Mouse (Mus musculus) kidney, postnatal 4 days (tissue): ENCODE measurements around the gene Ubl4b.

ENCODE experiments used
- DNase-seq, 2 experiments: peaks; one replicate each; pipeline ENCODE4 v3.0.0; 2021; ENCODE audit warnings: mixed read lengths in 2 of 2

Ubl4b gene

GRCm38 (mm10) chr3:107567766-107568165, 12.9 kb upstream of the Ubl4b start:
- DNase-seq, result no peak

DNA sequence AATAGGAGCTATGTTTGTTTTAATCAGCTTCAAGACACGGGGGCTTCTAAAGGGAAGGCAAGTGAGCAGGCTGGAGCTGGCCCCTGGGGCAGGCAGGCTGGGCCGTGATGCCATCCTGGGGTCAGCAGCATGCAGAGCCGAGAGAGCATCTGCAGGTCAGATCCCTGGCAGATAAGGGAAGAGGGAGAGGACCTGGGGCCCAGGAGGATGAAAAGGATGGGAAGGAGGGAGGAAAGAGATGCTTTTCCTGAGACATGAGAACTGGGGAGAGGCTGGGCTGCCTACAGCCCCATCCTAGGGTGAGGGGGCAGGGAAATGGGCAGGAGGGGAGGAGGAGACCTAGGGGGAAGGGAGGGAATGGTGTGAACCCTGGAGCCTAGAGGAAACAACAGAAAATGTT, 10.5 kb upstream of the Ubl4b start:
- no peak for DNase-seq

GRCm38 (mm10) chr3:107563880-107564279, 9.0 kb upstream of the Ubl4b start:
- no peak for DNase-seq

DNA sequence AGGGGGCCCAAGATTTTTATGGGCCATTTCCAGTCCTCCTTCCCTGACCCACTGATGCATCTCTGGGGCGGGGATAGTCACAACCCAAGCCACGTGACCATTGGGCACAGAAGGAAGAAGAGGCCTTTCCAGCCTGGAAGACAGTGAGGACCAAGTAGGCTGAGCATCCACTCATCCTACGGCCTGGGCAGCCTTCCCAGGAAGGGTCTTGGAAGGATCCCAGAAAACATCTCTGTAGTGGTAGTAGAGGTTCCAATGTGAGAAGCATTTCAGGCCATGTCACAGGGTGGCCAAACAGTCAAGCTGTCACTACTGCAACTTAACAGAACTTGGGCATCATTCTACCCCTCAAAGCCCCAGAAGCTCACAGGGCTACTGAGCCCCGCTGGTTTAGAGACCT, 7.7 kb upstream of the Ubl4b start:
- no peak for DNase-seq

DNA sequence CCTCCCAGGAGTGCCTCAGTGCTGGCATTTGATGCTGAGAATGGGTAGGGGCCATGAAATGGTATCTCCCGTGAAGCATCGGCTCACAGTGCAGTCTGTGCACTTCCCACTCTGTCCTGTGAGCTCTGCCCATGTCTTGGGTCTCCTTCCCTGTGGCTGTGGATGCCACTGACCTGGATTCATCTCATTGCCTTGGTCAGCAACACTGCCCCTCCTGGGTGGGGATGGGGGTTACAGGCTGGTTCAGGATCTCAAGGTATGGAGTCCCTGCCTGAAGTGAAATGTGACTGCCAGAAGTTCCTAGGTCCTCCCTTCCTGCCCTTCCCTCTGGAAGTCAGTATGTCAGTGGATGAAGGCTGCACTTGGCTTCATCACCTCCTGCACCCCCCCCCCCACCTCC, 7.2 kb upstream of the Ubl4b start:
- DNase-seq, result no peak

GRCm38 (mm10) chr3:107559183-107559582, 4.3 kb upstream of the Ubl4b start:
- DNase-seq, result peak; percentile 81 to 85

DNA sequence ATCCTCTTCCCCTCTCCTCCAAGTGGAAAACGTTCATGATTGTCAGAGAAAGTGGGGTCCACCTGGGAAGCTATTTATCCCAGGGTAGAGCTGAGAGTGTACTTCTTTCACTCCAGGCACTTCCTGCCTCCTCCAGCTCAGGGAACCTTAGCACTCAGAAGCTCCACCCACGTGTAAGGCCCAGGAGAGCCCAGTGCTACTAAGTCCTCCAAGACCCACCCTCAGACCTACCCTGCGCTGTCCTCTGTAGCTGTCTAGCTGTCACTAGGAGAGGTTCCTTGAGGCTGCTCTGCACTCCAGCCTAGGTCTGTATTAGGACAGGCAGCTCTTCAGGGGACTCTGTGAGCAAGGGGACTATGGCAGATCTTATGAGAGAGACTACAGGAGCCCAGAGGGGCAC, 3.9 kb upstream of the Ubl4b start:
- no peak for DNase-seq

- peak; percentile 87 for DNase-seq
These were observed 4.3 kb downstream of the Ubl4b start for GRCm38 (mm10) chr3:107550409-107551049.

DNA sequence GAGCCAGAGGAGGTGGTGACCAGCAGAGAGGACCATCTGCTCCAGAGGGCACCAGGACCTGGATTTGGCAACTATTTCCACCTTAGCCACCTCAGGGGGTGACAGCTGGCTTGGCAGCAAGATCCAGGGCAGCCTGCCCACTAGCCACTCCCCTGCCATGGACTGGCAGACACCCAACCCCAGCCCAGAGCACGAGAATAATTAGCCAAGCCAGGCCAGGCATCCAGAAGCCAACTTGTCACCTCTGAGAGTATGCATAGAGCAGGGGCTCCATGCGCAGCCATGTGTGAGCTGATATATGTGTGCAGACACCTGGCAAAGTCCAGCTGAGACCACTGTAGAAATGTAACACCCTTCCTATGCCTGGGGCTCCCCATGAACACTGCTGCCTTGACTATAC, 7.9 kb downstream of the Ubl4b start:
- peak; percentile 45 to 66 for DNase-seq

DNA sequence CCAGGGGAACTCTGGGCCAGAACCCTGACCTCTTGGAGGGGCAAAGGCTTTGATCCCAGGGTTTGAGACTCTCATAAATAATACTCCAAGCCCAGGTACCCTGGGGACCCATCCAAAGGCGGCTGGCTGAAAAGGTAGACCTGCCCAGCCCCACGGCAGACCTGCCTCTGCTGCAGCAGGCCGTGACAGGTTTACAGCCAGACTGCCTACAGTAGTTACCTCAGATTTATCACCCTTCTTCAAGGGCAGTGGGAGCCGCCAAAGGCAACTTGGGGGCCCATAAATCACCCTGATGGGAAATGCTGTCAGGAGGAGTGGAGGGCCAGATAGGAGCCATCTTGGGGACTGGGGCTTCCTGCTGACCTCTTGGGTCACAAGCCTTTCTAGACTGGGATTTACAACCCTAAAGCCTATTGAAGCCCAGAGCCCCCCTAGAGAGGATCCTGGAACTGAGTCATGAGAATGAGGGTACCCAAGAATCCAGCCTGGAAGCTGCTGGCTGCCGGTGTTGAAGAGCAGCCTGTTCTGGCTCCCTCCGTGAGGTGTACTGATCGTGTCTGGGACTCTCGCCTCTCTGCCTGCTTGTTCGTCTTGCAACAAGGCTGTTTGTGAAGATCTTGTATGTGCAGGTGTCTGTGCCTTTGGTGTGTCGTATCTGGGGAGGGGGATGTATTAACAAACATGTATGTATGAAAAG, 9.0 kb downstream of the Ubl4b start:
- peak; percentile 55 to 70 for DNase-seq

DNA sequence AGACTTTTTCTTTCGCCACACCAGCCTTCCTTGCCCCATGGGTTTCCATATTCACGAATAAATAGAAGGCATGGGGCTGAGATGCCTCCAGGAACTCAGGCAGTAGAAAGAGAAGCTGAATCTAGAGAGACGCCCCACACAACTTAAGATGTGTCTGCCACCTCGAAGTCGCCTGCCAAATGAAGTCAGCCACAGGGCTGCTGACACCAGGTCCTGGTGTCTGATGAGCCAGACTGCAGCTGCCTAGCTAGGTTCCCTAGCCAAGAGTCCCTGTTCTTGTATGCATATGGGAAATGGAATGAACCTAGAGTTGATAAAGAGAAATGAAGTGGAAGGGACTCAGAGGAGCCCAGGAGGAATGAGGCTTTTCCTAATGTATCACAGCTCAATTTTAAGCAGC, 9.6 kb downstream of the Ubl4b start:
- DNase-seq, result no peak

DNA sequence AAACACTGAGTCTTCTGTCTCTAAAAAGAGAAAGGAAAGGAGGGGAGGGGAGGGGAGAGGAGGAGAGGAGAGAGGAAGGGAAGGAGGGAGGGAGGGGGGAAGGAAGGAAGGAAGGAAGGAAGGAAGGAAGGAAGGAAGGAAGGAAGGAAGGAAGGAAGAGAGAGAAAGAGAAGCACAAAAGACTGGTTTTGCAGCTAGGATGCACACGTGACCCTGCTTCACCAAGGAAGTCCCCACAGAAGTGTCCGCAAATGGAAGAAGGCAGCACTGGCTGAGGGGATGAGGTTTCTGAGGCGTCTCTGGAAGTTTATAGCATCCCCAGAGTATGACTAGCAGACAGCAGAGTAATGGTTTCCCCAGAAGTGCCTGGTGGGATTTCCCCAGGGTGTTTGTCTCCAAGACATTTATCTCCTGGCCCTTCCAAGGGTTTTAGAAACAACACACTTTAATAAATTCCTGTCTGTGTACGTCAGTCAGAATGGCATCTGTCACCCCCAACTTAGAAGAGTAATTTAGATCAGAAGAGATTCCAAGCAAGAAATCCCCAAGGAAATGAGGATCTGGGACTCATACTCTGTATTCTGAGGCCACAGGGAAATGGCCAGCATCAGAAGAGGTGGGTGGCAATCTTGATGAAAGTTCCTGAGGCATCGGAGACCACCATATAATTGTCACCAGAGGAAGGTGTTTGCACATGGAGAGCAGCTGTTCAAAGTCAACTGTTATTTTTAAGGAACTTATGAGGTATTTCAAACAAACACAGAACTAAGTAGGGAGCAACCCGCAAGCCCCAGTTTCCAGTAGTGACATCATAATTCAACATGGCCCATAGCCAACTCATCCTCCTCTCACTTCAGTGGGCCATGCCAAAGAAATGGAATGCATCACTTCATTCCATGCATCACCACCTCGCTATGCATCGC, 11.5 kb downstream of the Ubl4b start:
- no peak for DNase-seq

DNA sequence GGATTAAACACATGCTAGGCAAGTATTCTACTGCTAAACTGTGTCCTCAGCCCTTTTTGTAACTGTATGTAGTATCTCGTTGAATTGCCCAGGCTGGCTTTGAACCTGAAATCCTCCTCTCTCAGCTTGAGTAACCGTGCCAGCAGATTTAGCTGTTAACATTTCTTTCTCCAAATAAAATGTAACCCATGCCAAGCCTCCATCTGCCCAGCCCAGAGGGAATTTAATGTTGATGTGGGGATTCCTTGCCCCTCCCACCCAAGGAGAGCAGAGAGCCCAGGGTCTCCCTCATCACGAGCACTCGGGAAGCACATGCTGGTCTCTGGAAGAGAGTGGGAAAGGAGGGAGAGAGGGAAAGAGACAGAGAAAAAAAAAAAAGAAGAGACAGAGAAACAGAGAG, 12.3 kb downstream of the Ubl4b start:
- no peak for DNase-seq

GRCm38 (mm10) chr3:107537504-107537889, 17.4 kb downstream of the Ubl4b start:
- no peak for DNase-seq

DNA sequence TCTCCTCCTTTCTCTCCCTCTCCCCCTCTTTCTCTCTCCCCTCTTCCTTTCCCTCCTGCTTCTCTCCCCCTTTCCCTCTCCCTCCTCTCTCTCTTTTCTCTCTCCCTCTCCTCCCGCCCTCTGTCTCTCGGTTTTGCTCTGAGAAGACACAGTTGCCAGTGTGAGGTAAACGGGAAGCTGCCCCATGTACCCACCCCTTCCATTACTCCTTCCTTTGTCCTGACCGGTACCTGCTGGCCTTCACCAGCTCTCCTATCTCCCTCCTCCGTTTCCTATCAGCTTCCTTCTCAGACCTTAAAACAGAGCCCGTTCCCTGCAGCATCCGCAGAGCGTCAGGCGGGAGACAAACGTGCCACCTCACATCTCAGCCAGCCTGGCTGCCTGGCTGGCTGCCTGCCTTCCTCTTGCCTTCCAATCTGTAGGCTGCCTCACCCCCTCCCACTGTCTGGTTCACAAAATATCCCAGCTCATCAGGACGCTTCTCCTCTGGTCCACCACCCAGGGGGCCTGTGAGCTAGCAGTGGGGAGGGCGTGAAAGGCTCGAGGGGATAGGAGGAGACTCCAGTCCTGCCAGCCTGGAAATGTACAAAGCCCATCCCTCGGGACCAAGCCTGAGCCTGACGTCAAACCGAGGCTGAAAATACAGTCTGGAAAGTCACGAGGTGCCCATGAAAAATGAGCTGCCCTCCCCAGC, 17.9 kb downstream of the Ubl4b start:
- DNase-seq, result peak; percentile 14 to 37

DNA sequence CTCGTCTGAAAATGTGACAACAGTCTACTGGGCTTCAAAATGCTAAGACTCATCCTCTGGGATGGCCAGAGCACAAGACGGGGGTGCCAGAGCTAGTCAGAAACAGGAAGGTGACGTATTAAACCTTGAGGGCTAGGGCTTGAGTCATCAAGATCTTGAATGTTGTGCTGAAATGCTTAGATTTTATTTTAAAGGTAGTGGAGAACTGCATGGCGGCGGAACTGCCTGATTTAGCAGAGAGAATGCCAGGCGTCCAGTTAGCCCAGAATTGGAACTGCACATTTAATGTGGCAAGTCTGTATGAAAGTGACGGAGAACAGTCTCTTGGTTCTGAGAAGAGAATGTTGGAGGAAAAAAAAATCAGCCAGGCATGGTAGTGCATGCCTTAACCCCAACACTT, 19.9 kb downstream of the Ubl4b start:
- no peak for DNase-seq

DNA sequence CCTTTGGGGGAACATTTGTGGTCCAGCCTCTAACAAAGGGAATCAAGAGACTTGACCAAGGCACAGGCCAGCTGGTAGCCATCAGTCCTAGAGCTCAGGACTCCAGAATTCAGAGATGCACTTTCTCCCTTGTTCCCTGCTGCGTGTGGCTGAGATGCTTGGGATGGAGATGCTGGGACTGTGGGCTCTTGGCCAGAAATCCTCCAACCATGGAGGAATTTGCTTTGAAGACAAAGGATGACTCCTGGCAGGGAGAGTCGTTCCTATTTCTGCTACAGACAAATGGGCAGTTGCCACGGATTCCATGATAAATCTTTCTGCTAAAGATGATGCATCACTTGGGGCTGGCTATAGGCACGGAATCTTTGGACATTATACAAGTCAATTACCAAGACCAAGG, 21.3 kb downstream of the Ubl4b start:
- DNase-seq, result no peak

GRCm38 (mm10) chr3:107530581-107530980, 24.3 kb downstream of the Ubl4b start:
- no peak for DNase-seq

DNA sequence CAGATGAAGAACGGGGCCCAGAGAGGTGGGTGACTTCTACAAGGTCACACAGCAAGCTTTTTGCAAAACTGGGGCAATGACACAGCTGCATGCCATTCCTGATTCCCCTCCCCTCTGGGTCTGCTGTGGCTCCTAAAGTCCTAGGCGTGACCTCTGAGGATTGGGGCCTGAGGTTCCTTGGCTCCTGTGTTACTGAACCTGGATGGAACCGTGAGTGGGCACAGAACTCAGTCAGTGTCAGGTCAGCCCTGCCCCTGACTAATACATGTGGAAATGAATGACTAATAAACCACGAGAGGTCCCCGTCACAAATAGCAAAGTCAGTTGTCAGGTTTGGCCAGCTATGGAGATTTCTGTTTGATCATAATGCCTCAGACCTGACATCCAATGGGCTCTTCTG, 25.7 kb downstream of the Ubl4b start:
- no peak for DNase-seq

DNA sequence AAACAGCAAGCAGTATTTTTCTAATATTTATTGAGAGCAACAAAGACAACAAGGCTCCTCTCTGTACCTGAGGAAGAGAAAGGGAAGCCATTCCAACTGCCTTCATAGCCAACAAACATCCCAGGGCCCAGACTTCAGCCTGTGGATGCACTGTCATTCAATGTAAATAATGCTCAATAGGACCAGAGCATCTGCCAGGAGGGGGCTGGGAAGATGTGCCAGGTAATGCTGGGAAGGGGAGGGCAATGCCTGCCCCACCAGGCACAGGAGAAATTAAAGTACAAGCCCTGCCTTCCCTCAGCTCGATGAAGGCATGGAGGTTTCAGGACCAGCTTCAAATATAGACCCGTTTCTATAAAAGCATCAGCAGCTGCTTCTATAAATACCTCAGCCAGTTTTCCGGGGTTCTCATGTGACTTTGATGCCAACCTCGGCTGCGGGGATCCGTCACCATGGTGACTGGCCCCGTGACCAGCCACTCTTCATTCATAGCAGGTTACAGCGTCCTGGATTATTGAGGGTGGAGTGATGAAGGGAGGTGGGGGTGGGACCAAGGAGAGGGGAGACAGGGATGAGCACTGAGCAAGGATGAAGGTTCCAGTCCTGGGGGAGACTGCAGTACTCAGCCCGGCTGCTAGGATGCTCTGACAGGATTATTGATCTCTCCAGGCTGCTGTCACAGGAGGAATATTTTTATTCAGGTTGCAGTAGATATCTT, 26.3 kb downstream of the Ubl4b start:
- no peak for DNase-seq

GRCm38 (mm10) chr3:107524547-107524946, 30.3 kb downstream of the Ubl4b start:
- DNase-seq, result no peak

DNA sequence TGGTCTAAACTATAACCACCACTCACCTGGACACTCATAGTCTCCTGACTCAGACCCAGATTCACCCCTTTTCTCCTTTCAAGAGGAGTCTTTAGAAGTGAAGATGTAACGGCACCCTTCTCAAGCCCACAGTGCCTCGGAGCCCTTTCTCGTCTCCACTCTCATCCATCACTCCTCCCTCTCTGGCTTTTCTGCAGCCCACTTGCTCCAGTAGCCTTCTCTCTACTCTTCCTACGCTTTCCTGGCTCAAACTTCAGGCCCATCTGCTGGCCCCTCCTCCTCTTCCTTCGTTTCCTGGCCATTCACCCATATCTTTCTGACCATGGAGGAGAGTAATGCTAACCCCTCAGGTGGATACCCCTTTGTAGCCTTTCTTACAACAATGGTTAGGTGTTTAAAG, 33.9 kb downstream of the Ubl4b start:
- no peak for DNase-seq
